Mouse (Mus musculus) brain, embryonic 14.5 days (tissue): ENCODE results near the gene Ptprt.

ENCODE experiments used
- CTCF ChIP-seq: fragments of 200-500 bp; IDR thresholded peaks from 2 replicates; pipeline ENCODE4 v1.5.1; 2012; ENCODE audit warnings: inconsistent platforms, mild to moderate bottlenecking, moderate library complexity, borderline replicate concordance; ENCODE audit not compliant: insufficient read depth, insufficient read length; ENCODE audit errors: extremely low read depth
- POLR2A ChIP-seq: fragments of 200-500 bp; IDR thresholded peaks from 2 replicates; pipeline ENCODE4 v1.6.1; 2012; ENCODE audit warnings: mild to moderate bottlenecking, inconsistent platforms, borderline replicate concordance; ENCODE audit not compliant: poor library complexity, insufficient read depth, insufficient read length, severe bottlenecking; ENCODE audit errors: extremely low read depth

DNA sequence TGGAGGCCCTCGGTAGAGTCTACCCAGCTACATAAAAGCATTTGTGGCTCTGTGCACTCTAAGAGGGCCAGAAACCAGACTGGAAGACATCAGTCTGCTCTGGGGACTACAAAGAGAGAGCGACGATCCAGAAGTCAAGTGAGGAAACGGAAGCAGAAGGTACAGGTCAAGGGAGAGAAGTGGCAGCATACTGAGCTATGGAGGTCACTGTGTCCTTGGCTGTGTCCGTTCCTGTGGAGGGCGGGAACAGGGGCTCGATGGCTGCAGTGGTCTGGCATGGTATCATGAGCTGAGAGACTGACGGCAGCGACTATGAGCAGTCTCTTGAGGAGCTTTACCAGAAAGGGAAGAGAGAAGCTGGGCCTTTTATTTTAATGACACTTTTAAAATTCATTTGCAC is 331.5 kb downstream of the Ptprt start:
- TF ChIP-seq POLR2A (no peak), CTCF (no peak)
